Mouse (Mus musculus) kidney, adult 2 months (tissue): ENCODE measurements around the gene AI661453. TPM values are rescaled to one million over a fixed set of nuclear protein-coding genes. Genes with fewer than 3 reads are reported as not detected.

Experiments used
- DNase-seq: peaks from one replicate; pipeline ENCODE4 v3.0.0; 2021
- H3K27ac ChIP-seq: fragments of 200-500 bp; 2 replicates; pipeline ENCODE4 v1.5.1; 2012; ENCODE audit warnings: low read depth, low read length, control low read depth, inconsistent platforms; ENCODE audit not compliant: insufficient read depth
- H3K27me3 ChIP-seq: fragments of 200-500 bp; replicated peaks from 2 replicates; pipeline ENCODE4 v1.6.1; 2012; ENCODE audit warnings: mild to moderate bottlenecking, moderate library complexity, low read length, inconsistent platforms; ENCODE audit not compliant: control insufficient read depth, insufficient read depth
- H3K36me3 ChIP-seq: fragments of 200-500 bp; 2 replicates; pipeline ENCODE4 v1.6.1; 2012; ENCODE audit warnings: mild to moderate bottlenecking, moderate library complexity, low read length, inconsistent platforms; ENCODE audit not compliant: control insufficient read depth, insufficient read depth
- H3K4me1 ChIP-seq: fragments of 200-500 bp; 2 replicates; pipeline ENCODE4 v1.6.1; 2011; ENCODE audit warnings: low read length; ENCODE audit not compliant: control insufficient read depth, insufficient read depth
- H3K4me3 ChIP-seq: fragments of 200-500 bp; 2 replicates; pipeline ENCODE4 v1.5.1; 2011; ENCODE audit warnings: mild to moderate bottlenecking, low read depth, low read length, control low read depth; ENCODE audit not compliant: insufficient read depth
- CTCF ChIP-seq: fragments of 200-500 bp; conservative IDR thresholded peaks from 2 replicates; pipeline ENCODE4 v1.5.1; 2011; ENCODE audit warnings: low read depth, mild to moderate bottlenecking, control low read depth, low read length, moderate library complexity, mixed read lengths; ENCODE audit not compliant: insufficient read depth, insufficient read length
- POLR2A ChIP-seq: fragments of 200-500 bp; IDR thresholded peaks from one replicate; pipeline ENCODE4 v1.6.1; 2011; ENCODE audit warnings: low read depth, low read length, control low read depth
- WGBS: fragments of 180-500 bp; shearing (Covaris S2); methylation state at CpG from one replicate; pipeline ENCODE4 v1.1.7; 2018; 5-methylcytosine and 5-hydroxymethylcytosine counted together
- polyA plus RNA-seq: library from polyadenylated mRNA; depleted of rRNA; stranded (reverse); fragments of >200 nt; gene quantifications from 2 replicates; pipeline ENCODE4 v1.2.3, GENCODE M21; 2012

The AI661453 gene
- polyA plus RNA-seq, 1 experiment = 9.7 TPM

- Histone ChIP-seq H3K36me3 (no peaks in the 10 kb centered on the region), H3K27me3 (no peaks in the 10 kb centered on the region)
Measured at GRCm38 (mm10) chr17:47459341-47459919, 23.0 kb downstream of the AI661453 start.

GRCm38 (mm10) chr17:47461688-47462087 lies 25.3 kb downstream of the AI661453 start:
- Histone ChIP-seq H3K27ac (no peak overlapping the region), H3K4me3 (no peak overlapping the region), H3K4me1 (peaks cover 8% of the 10 kb centered on the region; the same call in 1 of the 2 replicates), H3K36me3 (no peaks in the 10 kb centered on the region), H3K27me3 (no peaks in the 10 kb centered on the region)
- no peak for DNase-seq
- WGBS = 70% methylated on average over 3 of the region's 3 CpGs
- TF ChIP-seq CTCF (no peak), POLR2A (no peak)

More at GRCm38 (mm10) chr17:47459341-47459919, 23.0 kb downstream of the AI661453 start:
- 61% methylated on average over 3 of the region's 3 CpGs for WGBS
- DNase-seq = no peak
- no peak overlapping the region for H3K4me3 ChIP-seq
- TF ChIP-seq POLR2A = no peak
- no peak for TF ChIP-seq CTCF
- H3K27ac ChIP-seq = no peak overlapping the region
- peaks cover 8% of the 10 kb centered on the region; the same call in 1 of the 2 replicates for H3K4me1 ChIP-seq

- DNase-seq = no peak
- no peaks in the 10 kb centered on the region for H3K27me3 ChIP-seq
- no peak for TF ChIP-seq POLR2A
- TF ChIP-seq CTCF = no peak
- no peak overlapping the region for H3K27ac ChIP-seq
- peaks cover 8% of the 10 kb centered on the region; the same call in 1 of the 2 replicates for H3K4me1 ChIP-seq
- no peak overlapping the region for H3K4me3 ChIP-seq
- WGBS = 77% methylated on average over 7 of the region's 7 CpGs
- no peaks in the 10 kb centered on the region for H3K36me3 ChIP-seq
Measured at GRCm38 (mm10) chr17:47462209-47462608, 25.8 kb downstream of the AI661453 start.

GRCm38 (mm10) chr17:47462728-47463388 lies 26.4 kb downstream of the AI661453 start:
- TF ChIP-seq POLR2A = no peak
- no peak for TF ChIP-seq CTCF
- 70% methylated on average over 9 of the region's 9 CpGs for WGBS
- no peaks in the 10 kb centered on the region for H3K27me3 ChIP-seq
- no peak overlapping the region for H3K4me3 ChIP-seq
- H3K36me3 ChIP-seq = no peaks in the 10 kb centered on the region
- no peak for DNase-seq
- H3K4me1 ChIP-seq = peaks cover 8% of the 10 kb centered on the region; the same call in 1 of the 2 replicates
- H3K27ac ChIP-seq = no peak overlapping the region

DNA sequence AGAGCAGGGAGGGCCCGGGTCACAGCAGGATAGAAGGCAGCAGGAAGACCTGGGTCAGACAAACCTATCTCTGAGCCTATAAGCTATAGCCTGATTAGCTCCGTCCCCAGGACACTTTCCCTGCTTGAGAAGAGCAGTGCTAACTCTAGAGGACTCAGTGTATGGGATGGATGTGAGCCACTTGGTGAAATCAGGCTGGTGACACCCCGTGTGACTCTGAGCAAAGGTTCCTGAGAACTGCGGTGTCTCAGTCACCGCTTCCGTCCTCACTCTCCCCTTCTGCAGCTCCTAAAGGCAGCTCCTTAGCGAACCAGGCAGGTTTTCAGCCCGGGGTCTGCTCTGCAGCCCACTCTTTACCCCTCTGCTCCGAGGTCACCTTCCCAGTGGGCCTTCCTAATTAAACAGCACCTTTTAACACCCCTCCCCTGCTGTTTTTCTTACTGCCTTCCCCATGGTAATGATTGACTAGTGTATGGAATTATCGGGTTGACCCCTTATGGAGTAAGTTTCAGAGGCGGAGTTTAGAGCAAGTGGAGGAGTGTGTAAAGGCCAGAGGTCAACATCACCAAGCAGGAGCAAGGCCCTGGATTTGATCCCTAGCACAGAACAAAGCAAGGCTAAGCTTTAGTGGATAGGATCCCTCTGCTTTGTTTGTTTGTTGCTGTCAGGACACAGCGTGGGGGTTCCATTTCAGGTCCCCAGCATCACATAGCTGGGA lies 28.0 kb downstream of the AI661453 start:
- no peak overlapping the region for H3K4me3 ChIP-seq
- 0 out of 2 replicates have a peak overlapping the region, but pooled peaks have one; percentile 11 for H3K27ac ChIP-seq
- H3K4me1 ChIP-seq = peaks cover 8% of the 10 kb centered on the region; the same call in 1 of the 2 replicates
- H3K27me3 ChIP-seq = no peaks in the 10 kb centered on the region
- no peaks in the 10 kb centered on the region for H3K36me3 ChIP-seq
- peak; percentile 33 for DNase-seq
- TF ChIP-seq CTCF (no peak), POLR2A (no peak)
- WGBS = 44% methylated on average over 12 of the region's 12 CpGs

GRCm38 (mm10) chr17:47465016-47465415 lies 28.6 kb downstream of the AI661453 start:
- Histone ChIP-seq H3K36me3 (no peaks in the 10 kb centered on the region), H3K4me1 (peaks cover 8% of the 10 kb centered on the region; the same call in 1 of the 2 replicates), H3K27ac (no peak overlapping the region), H3K4me3 (no peak overlapping the region), H3K27me3 (no peaks in the 10 kb centered on the region)
- no peak for DNase-seq
- WGBS = 90% methylated on average over 11 of the region's 11 CpGs
- TF ChIP-seq CTCF = no peak
- TF ChIP-seq POLR2A = no peak

- DNase-seq = no peak
- Histone ChIP-seq H3K27me3 (no peaks in the 10 kb centered on the region), H3K27ac (no peak overlapping the region), H3K36me3 (no peaks in the 10 kb centered on the region), H3K4me3 (no peak overlapping the region), H3K4me1 (peaks cover 8% of the 10 kb centered on the region; the same call in 1 of the 2 replicates)
- 64% methylated on average over 9 of the region's 9 CpGs for WGBS
- TF ChIP-seq POLR2A (no peak), CTCF (no peak)
Measured at GRCm38 (mm10) chr17:47466284-47466683, 29.9 kb downstream of the AI661453 start.
